Mouse (Mus musculus): ENCODE results near the gene Asap3. TPM values are rescaled to one million over a fixed set of nuclear protein-coding genes. Genes with fewer than 3 reads are reported as not detected.

Gene Asap3
- polyA plus RNA-seq, 1 experiment from 2014 or later: 3.0 TPM

DNA sequence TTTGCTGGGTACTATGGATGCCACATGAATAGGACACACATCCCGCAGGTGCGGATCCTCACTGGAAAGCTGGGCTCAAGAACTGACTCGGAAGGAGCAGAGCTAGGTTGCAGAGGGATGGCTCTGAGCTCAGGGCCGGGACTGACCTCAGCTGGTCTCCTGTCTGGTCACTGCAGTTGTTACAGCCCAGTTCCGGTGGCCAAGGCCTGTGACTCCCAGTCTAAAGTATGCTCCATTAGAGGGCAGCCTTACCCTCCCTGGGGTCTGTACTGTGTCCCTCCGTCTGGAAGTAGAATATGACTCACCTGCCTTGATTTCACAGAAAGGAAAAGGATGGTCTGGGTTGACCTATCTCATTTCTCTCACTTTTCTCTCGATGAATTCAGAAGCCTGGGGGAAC lies 38.0 kb downstream of the Asap3 start:
- no peak for DNase-seq (ENCODE audit: low spot score)
- no peak for TF ChIP-seq CTCF (IDR thresholded peaks at IDR 0.05; ENCODE audit: low read depth)
- H3K36me3 ChIP-seq (ENCODE audit: insufficient read depth, low read length): 0 out of 2 replicates have a peak, but pooled peaks cover 3% of the 10 kb centered on the region
- H3K4me1 ChIP-seq (replicated peaks; ENCODE audit: insufficient read depth, low read length): peaks cover 13% of the 10 kb centered on the region
- 69% methylated on average over 7 of the region's 7 CpGs for WGBS
- no peak for ATAC-seq (replicated peaks; ENCODE audit: low FRiP score, low read depth)
- H3K9me3 ChIP-seq (replicated peaks; ENCODE audit: low read length): no peaks in the 10 kb centered on the region
- no peak overlapping the region for H3K4me3 ChIP-seq (replicated peaks; ENCODE audit: low read depth, low read length)
- H3K27me3 ChIP-seq (ENCODE audit: insufficient read depth, low read length): peaks cover 14% of the 10 kb centered on the region; the same call in 1 of the 2 replicates
- no peak overlapping the region for H3K27ac ChIP-seq
- no peak overlapping the region for H3K9ac ChIP-seq (ENCODE audit: low read depth, low read length)
- no peak overlapping the region for H3K4me2 ChIP-seq (ENCODE audit: low read length)

DNA sequence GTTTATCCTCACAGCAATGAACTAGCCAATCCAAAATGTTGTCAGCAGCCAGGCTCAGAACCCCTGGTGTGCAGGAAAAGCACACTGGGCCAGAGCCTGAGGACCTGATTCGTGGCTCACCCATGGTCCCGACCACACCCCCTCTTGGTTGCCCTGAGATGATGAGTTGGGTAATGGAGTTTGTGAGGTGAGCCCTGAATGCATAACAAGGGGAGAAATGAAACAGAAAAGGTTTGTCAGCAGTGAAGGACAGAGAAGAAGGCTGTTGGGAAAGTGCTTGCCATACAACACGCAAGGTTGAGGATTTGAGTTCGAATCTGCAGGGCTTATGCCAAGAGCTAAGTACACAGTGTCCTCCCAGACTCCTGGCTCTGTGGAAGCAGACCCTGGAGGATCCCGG lies 39.5 kb downstream of the Asap3 start:
- H3K9ac ChIP-seq (ENCODE audit: low read depth, low read length): no peak overlapping the region
- H3K36me3 ChIP-seq (ENCODE audit: insufficient read depth, low read length): 0 out of 2 replicates have a peak, but pooled peaks cover 3% of the 10 kb centered on the region
- H3K27ac ChIP-seq: no peak overlapping the region
- H3K27me3 ChIP-seq (ENCODE audit: insufficient read depth, low read length): peaks cover 22% of the 10 kb centered on the region; the same call in 1 of the 2 replicates
- H3K9me3 ChIP-seq (replicated peaks; ENCODE audit: low read length): no peaks in the 10 kb centered on the region
- TF ChIP-seq CTCF (IDR thresholded peaks at IDR 0.05; ENCODE audit: low read depth): no peak
- no peak for DNase-seq (ENCODE audit: low spot score)
- peaks cover 13% of the 10 kb centered on the region for H3K4me1 ChIP-seq (replicated peaks; ENCODE audit: insufficient read depth, low read length)
- WGBS: 61% methylated on average over 5 of the region's 5 CpGs
- no peak for ATAC-seq (replicated peaks; ENCODE audit: low FRiP score, low read depth)
- no peak overlapping the region for H3K4me2 ChIP-seq (ENCODE audit: low read length)
- H3K4me3 ChIP-seq (replicated peaks; ENCODE audit: low read depth, low read length): no peak overlapping the region

DNA sequence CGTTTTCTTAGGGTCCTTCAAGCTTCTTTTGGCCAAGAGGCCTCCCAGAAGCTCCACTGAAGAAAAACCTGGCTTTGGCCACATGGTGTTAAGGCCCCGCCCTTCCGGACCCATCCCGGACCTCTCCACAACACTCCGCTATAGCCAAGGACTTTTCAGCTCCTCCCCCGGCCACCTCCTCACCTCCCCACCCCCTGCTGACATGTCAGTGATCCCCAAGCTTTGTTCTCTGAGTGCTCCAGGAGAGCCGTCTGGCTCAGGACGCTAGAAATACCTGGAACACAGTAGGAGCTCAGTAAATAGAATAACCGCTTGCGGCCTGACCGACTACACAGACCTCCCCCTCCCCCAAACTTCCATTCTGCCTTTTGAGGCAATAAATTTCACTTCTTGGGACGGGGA lies 40.4 kb downstream of the Asap3 start:
- Histone ChIP-seq H3K9ac (ENCODE audit: low read depth, low read length) (no peak overlapping the region), H3K4me3 (replicated peaks; ENCODE audit: low read depth, low read length) (no peak overlapping the region), H3K4me1 (replicated peaks; ENCODE audit: insufficient read depth, low read length) (peaks cover 13% of the 10 kb centered on the region), H3K4me2 (ENCODE audit: low read length) (peak overlapping the region; percentile 13), H3K9me3 (replicated peaks; ENCODE audit: low read length) (no peaks in the 10 kb centered on the region), H3K27ac (no peak overlapping the region), H3K36me3 (ENCODE audit: insufficient read depth, low read length) (0 out of 2 replicates have a peak, but pooled peaks cover 3% of the 10 kb centered on the region), H3K27me3 (ENCODE audit: insufficient read depth, low read length) (peaks cover 22% of the 10 kb centered on the region; the same call in 1 of the 2 replicates)
- no peak for ATAC-seq (replicated peaks; ENCODE audit: low FRiP score, low read depth)
- TF ChIP-seq CTCF (IDR thresholded peaks at IDR 0.05; ENCODE audit: low read depth): no peak
- no peak for DNase-seq (ENCODE audit: low spot score)
- WGBS: 5% methylated on average over 12 of the region's 12 CpGs

GRCm38 (mm10) chr4:136247386-136247728 lies 41.2 kb downstream of the Asap3 start:
- 0 out of 2 replicates have a peak, but pooled peaks have one; percentile 6 for ATAC-seq (replicated peaks; ENCODE audit: low FRiP score, low read depth)
- no peak for TF ChIP-seq CTCF (IDR thresholded peaks at IDR 0.05; ENCODE audit: low read depth)
- H3K4me3 ChIP-seq (replicated peaks; ENCODE audit: low read depth, low read length): peak overlapping the region; percentile 43
- peak overlapping the region; percentile 46 for H3K9ac ChIP-seq (ENCODE audit: low read depth, low read length)
- 2% methylated on average over 14 of the region's 14 CpGs for WGBS
- peak overlapping the region; percentile 79 for H3K4me2 ChIP-seq (ENCODE audit: low read length)
- H3K36me3 ChIP-seq (ENCODE audit: insufficient read depth, low read length): no peaks in the 10 kb centered on the region
- no peak for DNase-seq (ENCODE audit: low spot score)
- peaks cover 22% of the 10 kb centered on the region; the same call in 1 of the 2 replicates for H3K27me3 ChIP-seq (ENCODE audit: insufficient read depth, low read length)
- H3K4me1 ChIP-seq (replicated peaks; ENCODE audit: insufficient read depth, low read length): peaks cover 13% of the 10 kb centered on the region
- no peak overlapping the region for H3K27ac ChIP-seq
- no peaks in the 10 kb centered on the region for H3K9me3 ChIP-seq (replicated peaks; ENCODE audit: low read length)

DNA sequence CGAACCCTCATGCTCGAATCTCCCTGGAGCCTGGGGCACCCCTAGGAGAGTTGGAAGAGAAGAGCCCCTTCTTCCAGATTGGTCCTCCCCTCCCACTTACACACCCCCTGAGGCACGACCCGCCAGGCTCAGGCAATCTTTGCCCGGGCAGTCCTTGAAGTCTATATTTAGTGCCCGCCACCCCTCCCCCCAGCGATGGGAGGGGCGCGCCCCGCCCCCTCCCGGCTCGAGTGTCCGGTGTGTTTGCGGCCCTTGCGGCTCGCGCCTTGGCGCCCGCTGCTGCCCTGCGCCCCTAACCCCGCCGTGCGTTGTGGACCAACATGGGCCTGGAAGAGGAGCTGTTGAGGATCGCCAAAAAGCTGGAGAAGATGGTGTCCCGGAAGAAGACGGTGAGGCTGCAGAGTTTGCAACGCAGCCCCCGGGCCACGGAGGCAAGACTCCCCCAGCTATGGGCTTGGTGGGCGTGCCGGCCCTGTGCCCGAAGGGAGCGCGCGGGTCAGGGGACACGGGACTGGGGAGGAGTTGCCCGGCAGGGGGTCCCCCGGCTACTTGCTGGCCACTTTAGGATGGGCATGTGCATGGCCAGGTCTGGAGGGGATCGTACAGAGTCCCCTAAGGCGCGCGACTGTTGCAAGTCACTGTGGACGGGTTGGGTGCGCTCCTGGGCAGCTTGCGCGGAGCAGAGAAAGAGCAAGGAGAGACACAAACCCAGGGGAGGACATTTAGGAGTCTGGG lies 41.7 kb downstream of the Asap3 start, which contains the start of gene Tcea3:
Gene Tcea3 (plus strand): TSS at position 1 of the 735 bp plus-strand sequence.
- Histone ChIP-seq H3K27me3 (ENCODE audit: insufficient read depth, low read length) (peaks cover 22% of the 10 kb centered on the region; the same call in 1 of the 2 replicates), H3K4me3 (replicated peaks; ENCODE audit: low read depth, low read length) (peak within 1 kb of the TSS; percentile 43), H3K4me2 (ENCODE audit: low read length) (peak within 1 kb of the TSS; percentile 79), H3K9me3 (replicated peaks; ENCODE audit: low read length) (no peaks in the 10 kb centered on the region), H3K4me1 (replicated peaks; ENCODE audit: insufficient read depth, low read length) (peaks cover 13% of the 10 kb centered on the region), H3K9ac (ENCODE audit: low read depth, low read length) (peak within 1 kb of the TSS; percentile 46), H3K36me3 (ENCODE audit: insufficient read depth, low read length) (no peaks in the 10 kb centered on the region), H3K27ac (no peak within 1 kb of the TSS)
- no peak for TF ChIP-seq CTCF (IDR thresholded peaks at IDR 0.05; ENCODE audit: low read depth)
- DNase-seq (ENCODE audit: low spot score) (no peak), ATAC-seq (replicated peaks; ENCODE audit: low FRiP score, low read depth) (peak; percentile 52; the same call in 1 of the 2 replicates)
- 1% methylated on average over 46 of the region's 46 CpGs for WGBS

DNA sequence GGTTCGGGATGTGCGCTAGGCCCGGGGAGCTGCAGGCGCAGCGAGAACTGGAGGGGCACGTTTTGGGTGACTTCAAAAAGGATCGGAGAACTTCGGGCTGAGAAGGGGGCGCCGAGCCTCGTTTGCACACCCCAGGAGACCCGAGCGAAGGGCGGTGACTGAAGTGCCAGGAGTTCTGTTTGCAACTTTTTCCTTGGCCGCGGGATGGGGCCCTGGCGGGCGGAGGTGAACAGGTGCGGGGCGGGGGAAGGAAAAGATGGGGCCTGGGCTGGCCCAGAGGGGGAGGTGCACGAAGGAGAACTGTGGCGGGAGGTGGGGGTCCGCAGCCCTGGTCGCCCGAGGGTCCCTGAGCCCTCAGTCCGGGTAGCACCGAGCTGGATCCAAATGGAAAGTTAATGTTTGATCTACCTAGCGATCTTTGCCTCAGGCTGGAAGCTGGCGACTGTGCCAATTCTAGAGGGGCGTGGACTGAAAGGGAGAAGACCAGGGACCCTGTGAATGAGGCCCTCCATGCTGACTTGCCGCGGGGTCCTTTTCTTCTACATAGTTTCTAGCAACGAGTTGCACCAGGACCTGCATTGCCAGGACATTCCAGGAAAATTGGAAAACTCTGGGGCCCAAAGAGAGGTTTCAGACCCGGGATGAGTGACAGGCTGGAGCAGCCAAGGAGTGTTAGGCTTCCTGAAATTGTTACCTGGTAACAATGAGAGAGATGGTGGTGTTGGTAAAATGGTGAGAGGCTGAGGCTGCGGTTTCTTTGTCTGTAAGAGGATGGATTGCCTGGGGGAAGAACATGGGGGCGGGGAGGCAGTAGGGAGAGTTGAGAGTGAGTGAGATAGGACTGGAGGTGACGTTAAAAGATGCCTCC lies 42.5 kb downstream of the Asap3 start:
- TF ChIP-seq CTCF (IDR thresholded peaks at IDR 0.05; ENCODE audit: low read depth): no peak
- H3K9ac ChIP-seq (ENCODE audit: low read depth, low read length): peak overlapping the region; percentile 46
- H3K27ac ChIP-seq: no peak overlapping the region
- ATAC-seq (replicated peaks; ENCODE audit: low FRiP score, low read depth): 0 out of 2 replicates have a peak, but pooled peaks have one; percentile 33
- no peak for DNase-seq (ENCODE audit: low spot score)
- peaks cover 22% of the 10 kb centered on the region; the same call in 1 of the 2 replicates for H3K27me3 ChIP-seq (ENCODE audit: insufficient read depth, low read length)
- H3K4me1 ChIP-seq (replicated peaks; ENCODE audit: insufficient read depth, low read length): peaks cover 13% of the 10 kb centered on the region
- peak overlapping the region; percentile 79 for H3K4me2 ChIP-seq (ENCODE audit: low read length)
- no peaks in the 10 kb centered on the region for H3K36me3 ChIP-seq (ENCODE audit: insufficient read depth, low read length)
- WGBS: 1% methylated on average over 35 of the region's 37 CpGs
- H3K4me3 ChIP-seq (replicated peaks; ENCODE audit: low read depth, low read length): peak overlapping the region; percentile 43
- H3K9me3 ChIP-seq (replicated peaks; ENCODE audit: low read length): no peaks in the 10 kb centered on the region

All from kidney, postnatal 0 days (tissue).